Mouse (Mus musculus) liver, postnatal 0 days (tissue): ENCODE results near the gene Urb1.

Source experiments
- CTCF ChIP-seq: sonication (generic); IDR thresholded peaks from 2 replicates; pipeline ENCODE4 v1.5.1; 2016; ENCODE audit warnings: antibody characterized with exemption, low read depth
- EP300 ChIP-seq: IDR thresholded peaks from 2 replicates; pipeline ENCODE4 v1.6.1; 2016; ENCODE audit warnings: antibody characterized with exemption, low read depth, mild to moderate bottlenecking

GRCm38 (mm10) chr16:90833041-90833791 lies 23.0 kb upstream of the Urb1 start:
- no peak for TF ChIP-seq CTCF
- no peak for TF ChIP-seq EP300
